Mouse (Mus musculus) bone marrow macrophage, adult 2 months (primary cell): Measurements from ENCODE around the gene Cd47.

Experiments
- CTCF ChIP-seq: IDR thresholded peaks from 2 replicates; pipeline ENCODE4 v1.5.1; 2012; ENCODE audit warnings: low read depth, mild to moderate bottlenecking, low read length, moderate library complexity
- POLR2A ChIP-seq: IDR thresholded peaks from 2 replicates; pipeline ENCODE4 v1.6.1; 2012; ENCODE audit warnings: mild to moderate bottlenecking, low read depth, low read length, borderline replicate concordance

DNA sequence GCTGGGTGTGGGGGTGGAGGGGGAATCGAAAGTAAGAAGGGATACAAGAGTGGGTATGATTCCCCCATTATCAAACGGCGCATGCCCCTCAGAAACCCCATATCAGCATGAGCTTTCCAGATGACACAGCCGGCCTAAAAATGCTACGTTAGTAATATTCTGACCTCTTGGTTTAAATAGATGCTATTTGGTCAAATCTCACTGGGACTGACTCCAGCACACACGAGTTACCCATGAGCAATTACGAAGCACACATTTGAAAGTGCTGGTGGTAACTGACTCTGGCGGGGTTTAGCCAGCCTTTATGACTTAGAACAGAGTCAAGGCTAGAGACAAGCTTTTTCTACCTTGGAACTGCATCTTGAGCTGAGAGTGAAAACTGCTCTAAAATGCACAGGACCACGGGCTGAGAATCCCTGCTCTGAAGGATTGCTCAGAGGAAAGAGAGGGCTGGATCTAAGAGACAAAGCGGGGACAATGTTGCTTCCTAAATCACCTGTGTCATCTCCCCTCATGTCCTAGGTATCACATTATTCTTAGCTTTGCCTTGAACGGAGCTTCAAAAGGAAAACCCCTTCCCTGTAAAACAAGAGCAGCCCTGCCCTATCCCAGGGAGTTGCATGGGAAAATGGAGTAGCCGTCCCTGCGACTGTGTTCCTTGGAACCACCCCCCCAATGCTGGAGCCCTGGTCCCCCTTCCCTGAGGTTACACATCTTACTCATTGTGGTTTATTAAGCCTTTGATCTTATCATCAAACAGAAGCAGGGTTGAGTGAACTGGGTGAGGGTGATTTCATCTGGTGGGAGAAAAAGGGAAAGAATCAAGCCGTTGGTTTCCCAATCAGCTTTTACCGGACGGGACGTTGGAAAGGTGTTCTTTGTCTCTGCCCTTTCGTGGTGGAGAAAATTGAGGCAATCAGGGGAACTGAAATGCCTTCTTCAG lies 26.0 kb upstream of the Cd47 start:
- no peak for TF ChIP-seq POLR2A
- no peak for TF ChIP-seq CTCF
